Mouse (Mus musculus) ovary, adult 10 weeks (tissue): ENCODE data around the gene Usp51. TPM values are rescaled to one million over a fixed set of nuclear protein-coding genes. Genes with fewer than 3 reads are reported as not detected.

Source experiments
- polyA plus RNA-seq: library from polyadenylated mRNA; stranded (reverse); fragments of 350-450 nt; fragmentation: Illumina TruSeq; extraction: RNeasy Lipid Tissue Mini Kit (QIAGEN cat#74804); gene quantifications from one replicate; pipeline ENCODE4 v1.2.3, GENCODE M21; 2014

Gene Usp51
- 3.7 TPM for polyA plus RNA-seq

DNA sequence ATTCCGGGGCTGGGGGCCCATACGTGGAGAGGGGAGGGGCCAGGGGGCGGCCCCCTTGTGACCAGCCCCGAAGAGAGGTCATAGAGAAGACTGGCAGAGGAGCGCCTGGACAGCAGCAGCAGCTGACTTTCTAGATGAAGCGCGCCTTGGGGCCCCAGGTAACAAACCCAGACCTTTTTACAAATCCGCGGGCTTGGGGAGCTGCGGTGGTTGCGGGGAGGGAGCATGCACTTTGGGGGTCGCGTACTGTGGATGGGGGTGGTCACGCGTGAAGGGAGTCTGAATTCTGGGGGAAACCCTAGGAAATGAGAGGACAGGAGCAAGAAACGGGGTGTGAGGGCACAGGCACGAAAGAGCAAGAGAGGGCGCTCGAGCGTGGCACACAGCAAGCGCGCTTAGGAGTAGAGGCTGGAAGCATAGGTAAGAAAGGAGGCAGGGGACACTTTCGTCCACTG is at the start of gene Usp51:
TSS of gene Usp51 (plus strand) at position 83 of the 455 bp plus-strand sequence.

DNA sequence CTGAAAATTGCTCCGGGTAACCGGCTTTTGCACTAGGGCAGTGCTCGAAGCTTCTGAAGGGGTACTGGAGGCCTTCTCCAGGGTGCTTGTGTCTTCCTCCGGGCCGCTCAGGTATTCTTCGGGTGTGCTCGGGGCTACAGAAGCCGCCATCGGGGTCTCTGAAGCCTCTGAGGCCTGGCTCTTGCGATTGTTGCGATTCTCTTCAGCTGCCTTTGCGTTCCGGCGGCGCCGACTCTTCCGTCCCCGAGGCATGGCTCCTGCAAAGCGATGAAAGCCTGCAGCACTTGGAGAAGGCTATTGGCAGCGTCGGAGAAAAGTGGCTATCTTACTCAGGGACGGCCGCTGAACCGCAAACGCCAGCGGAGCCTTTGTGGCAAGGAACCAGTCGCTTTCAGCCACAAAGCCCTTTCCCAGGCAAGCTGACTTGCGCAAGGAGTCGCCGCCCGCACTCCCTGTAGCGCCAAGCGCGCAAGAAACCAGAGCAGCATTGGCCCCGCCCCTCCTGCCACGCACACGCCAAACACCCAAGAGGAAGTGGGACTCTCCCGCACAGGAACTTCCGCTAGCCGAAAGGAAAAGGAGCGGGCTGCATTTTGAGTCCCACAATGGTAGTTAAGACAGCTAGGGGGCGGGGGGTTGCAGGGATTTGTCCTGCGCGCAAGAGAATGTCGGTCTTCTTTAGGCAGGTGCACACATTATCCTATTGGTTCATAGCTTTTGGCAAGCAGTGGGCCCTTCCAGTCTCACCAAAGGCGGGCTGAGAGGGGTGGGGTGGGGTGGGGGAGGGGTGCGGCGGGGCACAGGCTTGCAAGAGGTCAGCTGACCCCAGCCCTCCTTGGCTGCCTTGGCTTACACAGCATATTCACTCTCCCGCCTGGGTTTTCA is 31.1 kb downstream of the Usp51 start, which contains the start of gene Mageh1:
TSS of gene Mageh1 (minus strand) at position 489 of the 885 bp plus-strand sequence.

Other genes starting within 250 kb of the Usp51 start
- 34.7 TPM for gene Shroom2, start 237.0 kb upstream of the Usp51 start, polyA plus RNA-seq
- 0.48 TPM for gene Gpr143, start 224.5 kb upstream of the Usp51 start, polyA plus RNA-seq
- 42.0 TPM for gene Mageh1, start 31.1 kb downstream of the Usp51 start, polyA plus RNA-seq
- gene Foxr2, start 112.3 kb downstream of the Usp51 start, polyA plus RNA-seq, result not detected
- gene Rragb, start 133.5 kb downstream of the Usp51 start, polyA plus RNA-seq, result 30.7 TPM
- gene Klf8, start 231.0 kb downstream of the Usp51 start, polyA plus RNA-seq, result 15.7 TPM